Mouse (Mus musculus) right cerebral cortex, adult 18-20 months (tissue): ENCODE data around the gene Slc9b2.

Experiments
- DNase-seq: peaks from one replicate; pipeline ENCODE4 v3.0.0; 2022; ENCODE audit warnings: mixed read lengths

Gene Slc9b2

DNA sequence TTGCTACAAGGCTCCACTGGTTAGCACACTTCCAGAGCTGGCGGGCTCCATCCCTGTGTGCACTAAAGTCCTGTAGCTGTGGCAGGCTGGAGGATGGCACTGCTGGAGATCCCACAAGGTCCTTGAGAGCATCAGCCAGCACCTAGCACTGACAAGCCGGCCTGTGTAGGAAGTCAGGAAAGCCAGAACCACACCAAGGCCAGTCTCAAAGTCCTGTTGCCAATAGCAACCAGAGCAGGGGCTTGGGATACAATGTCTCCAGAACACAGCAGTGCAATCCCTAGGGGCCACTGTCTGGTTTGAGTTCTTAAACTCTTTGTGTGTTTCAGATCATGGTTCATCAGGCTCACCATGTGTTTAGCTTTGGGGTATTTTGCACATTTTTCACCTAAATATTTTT lies 7.3 kb downstream of the Slc9b2 start:
- DNase-seq = no peak

GRCm38 (mm10) chr3:135315720-135316425 lies 8.4 kb downstream of the Slc9b2 start:
- DNase-seq = no peak

- no peak for DNase-seq
Observed at GRCm38 (mm10) chr3:135318331-135318730, 10.8 kb downstream of the Slc9b2 start.

GRCm38 (mm10) chr3:135324354-135324753 lies 16.9 kb downstream of the Slc9b2 start:
- no peak for DNase-seq

GRCm38 (mm10) chr3:135327176-135327575 lies 19.7 kb downstream of the Slc9b2 start:
- DNase-seq = no peak

DNA sequence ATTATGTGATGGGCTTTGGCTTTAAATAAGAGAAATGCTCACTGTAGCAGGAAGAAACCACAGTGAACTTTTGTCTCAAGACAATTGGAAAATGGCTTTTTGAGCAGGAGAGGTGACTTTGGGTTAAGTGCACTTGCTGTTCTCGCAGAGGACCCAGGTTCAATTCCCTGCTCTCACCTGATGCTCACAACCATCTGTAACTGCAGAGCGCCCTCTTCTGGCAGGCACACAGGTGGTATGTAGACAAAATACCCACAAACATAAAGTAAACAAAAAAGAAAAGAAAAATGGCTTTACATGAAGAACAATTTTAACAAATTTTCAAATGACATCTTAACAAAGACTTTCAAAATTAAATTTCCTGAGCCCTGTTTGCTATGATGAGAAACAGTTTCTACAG lies 20.1 kb downstream of the Slc9b2 start:
- no peak for DNase-seq

- no peak for DNase-seq
Observed at GRCm38 (mm10) chr3:135328560-135328959, 21.1 kb downstream of the Slc9b2 start.

DNA sequence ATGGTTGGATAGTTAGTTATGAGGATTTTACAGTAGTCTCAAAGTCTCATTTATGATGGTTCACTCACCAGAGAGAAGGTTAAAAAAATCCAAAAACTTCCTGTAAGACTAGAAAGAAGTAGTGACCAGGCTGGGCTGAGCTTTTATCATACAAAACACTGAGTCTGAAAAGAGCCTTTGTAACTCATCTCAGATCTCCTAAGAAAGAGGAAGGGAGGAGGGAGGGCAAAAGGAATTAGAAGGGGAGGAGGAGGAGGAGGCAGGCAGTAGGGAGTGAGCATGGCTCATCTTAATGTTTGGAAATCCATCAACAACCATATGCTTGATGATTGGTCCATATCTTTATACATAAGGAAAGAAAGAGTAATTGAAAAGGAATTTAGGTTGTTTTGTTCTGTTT lies 25.2 kb downstream of the Slc9b2 start:
- DNase-seq = no peak

DNA sequence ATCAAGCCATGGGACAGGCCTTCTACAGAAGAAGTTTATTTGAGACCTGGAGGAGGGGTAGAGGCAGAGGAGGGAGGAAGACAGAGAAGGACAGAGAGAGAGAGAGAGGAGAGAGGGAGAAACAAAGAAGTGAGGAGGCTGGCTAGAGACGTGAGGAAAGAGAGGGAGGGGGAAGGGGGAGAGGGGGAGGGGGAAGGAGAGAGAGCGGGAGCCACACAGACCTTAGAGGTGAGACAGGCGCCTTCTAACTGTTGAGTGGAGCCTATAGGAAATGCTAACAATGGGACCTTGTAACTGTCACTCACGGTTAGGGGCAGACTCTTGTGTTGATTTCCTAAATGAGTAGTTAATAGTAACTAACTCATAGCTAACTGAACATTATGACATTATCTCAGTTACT lies 26.3 kb downstream of the Slc9b2 start:
- no peak for DNase-seq

- no peak for DNase-seq
Observed at GRCm38 (mm10) chr3:135347739-135348264, 40.3 kb downstream of the Slc9b2 start, which contains the start of gene Slc9b1. Gene Slc9b1, plus strand, starts transcription at chr3:135348029.

- DNase-seq = no peak
Observed at GRCm38 (mm10) chr3:135349022-135349421, 41.5 kb downstream of the Slc9b2 start.

DNA sequence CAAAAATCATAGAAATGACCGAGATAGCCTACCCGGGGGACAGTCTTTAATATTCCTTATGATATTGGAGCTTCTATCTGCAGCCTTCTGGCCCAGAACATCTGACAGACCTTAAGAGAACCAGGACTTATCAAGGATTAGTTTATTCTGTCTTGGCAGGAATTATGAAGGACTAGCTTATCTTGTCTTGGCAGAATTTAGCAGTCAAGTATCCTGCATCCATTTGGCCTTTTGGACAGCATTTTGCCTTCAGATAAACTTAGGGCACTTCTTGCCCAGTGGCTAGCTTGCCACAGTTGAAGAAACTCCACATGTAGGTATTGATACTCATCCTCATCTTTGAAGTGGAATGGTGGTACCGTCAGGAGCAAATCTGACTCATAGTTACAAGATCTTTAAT lies 44.4 kb downstream of the Slc9b2 start:
- DNase-seq = no peak

DNA sequence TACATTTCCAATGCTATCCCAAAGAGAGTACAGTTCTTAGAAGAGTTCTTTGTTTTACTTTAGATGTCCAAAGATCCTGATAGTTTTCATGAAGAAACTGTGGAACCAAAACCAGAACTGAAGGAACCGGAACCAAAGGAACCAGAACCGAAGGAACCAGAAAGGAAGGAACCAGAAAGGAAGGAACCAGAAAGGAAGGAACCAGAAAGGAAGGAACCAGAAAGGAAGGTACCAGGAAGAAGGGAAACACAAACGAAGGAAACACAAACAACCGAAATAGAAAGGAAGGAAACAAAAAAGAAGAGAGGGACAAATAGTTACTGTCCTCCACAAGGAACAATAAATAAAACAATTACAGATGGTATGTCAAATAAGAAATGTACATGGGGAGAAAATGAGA lies 49.9 kb downstream of the Slc9b2 start:
- DNase-seq = no peak

GRCm38 (mm10) chr3:135375836-135376235 lies 68.3 kb downstream of the Slc9b2 start:
- DNase-seq = no peak

- DNase-seq = no peak
Observed at GRCm38 (mm10) chr3:135377445-135377844, 69.9 kb downstream of the Slc9b2 start.

- no peak for DNase-seq
Observed at GRCm38 (mm10) chr3:135379868-135380267, 72.4 kb downstream of the Slc9b2 start.

DNA sequence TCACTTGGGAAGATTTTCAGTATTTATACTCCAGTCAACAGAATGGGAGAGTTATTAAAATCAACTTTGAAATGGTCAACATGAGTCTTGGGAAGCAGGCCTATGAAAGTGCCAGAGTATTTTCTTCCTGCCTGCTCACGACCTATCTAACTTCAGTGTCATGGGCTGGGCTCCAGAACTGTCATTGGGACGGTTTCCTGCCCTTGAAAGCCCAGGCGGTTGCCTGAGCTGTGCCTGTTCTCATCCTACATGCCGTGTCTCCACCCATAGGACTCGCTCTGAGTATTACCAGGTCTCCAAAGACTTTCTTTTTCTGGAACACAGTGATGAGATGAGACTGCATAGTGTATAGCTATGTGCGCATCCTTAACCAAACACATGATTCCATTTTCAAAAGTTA lies 85.7 kb downstream of the Slc9b2 start:
- DNase-seq = no peak
